Mouse (Mus musculus): ENCODE results near the gene Gm49354.

- no peak for TF ChIP-seq CTCF (IDR thresholded peaks at IDR 0.05; ENCODE audit: low read depth)
- no peak for TF ChIP-seq EP300 (IDR thresholded peaks at IDR 0.05; ENCODE audit: low read depth)
Measured at GRCm38 (mm10) chr13:59769296-59770163, 12.5 kb downstream of the Gm49354 start, which contains the start of gene Isca1.

Measured in liver, postnatal 0 days (tissue).